Mouse (Mus musculus): ENCODE results near the gene Prkcq.
"Not testable (repeated sequence)": the region's sequence is repeated elsewhere in the genome, so short reads cannot be mapped to it uniquely, and the experiment has no call there.

Prkcq gene

DNA sequence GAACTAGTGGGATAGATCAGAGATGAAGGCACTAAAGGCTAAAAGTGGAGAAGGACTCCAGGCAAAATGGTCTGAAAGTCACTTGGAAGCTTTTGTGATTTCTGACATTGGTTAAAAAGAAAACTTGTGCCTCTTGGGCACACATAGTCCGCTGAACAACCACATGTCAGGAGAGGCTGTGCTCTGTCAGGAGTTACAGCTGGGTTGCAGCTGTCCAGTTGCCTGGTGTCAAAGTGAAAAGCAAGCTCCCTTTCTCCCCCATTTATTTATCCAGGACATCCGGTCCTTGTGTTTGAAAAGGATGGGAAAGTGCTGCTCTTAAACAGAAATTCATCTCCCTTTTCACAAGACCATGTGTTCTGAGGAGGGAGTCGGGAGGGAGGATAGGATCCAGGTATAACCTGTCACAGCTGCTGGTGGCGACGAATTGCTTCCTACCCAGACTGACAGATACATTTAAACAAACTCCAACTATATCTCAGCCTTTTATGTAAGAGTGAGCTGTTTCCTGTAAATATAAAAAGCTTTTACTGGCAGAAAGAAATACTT lies 122.8 kb downstream of the Prkcq start:
- DNase-seq: no peak

DNA sequence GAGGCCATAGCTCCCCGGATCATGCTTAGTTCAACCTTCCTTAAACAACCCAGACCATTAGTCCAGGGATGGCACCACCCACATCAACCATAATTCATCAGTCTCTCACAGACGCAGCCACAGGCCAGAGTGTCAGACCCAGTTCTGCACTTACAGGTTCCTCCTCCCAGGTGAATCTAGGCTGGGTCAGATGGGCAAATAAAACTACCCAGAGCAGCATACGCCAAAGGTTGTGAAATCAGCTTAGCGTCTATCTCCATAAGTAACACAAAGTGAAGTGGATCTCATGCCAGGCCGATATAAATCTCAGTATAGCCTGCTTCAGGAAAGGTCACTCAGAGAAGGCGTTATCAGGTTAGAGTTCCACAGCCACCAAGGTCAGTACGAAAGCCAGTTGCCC lies 126.9 kb downstream of the Prkcq start:
- DNase-seq: no peak

DNA sequence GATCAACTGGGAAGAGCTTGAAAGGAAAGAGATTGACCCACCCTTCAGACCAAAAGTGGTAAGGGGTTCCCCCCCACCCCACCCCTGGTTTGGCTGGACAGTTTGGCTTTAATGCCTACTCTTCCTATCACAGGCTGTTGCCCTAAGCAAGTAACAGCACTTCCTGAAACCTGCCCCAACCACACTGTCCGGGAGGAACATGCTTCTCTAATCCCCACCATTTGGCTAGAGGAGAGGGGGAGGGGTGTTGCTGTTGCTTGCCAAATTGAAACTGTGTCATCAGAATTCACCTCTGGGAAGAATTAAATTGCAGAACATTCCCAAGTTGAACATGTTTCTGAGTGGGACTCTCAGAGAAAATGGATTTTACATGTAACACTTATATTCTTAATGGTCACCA lies 127.5 kb downstream of the Prkcq start:
- DNase-seq: no peak

DNA sequence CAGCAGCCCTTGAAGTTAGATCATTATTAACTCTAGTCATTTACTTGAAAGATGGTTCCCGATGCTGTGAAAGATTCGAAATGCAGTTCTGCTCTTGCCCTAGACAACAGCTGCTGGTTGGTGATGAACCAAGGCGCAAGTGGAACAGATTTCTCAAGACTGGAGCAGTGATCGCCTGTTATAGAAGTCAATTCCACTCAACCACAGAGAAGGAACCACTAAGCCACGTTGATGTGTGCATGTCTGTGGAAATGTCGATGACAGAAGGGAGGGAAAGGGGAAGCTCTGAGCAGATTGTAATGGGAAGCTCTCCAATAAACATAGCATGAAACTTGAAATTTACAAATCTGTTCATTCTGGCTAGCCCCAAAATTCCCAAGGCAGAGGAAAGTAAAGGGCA lies 128.5 kb downstream of the Prkcq start:
- DNase-seq: no peak

DNA sequence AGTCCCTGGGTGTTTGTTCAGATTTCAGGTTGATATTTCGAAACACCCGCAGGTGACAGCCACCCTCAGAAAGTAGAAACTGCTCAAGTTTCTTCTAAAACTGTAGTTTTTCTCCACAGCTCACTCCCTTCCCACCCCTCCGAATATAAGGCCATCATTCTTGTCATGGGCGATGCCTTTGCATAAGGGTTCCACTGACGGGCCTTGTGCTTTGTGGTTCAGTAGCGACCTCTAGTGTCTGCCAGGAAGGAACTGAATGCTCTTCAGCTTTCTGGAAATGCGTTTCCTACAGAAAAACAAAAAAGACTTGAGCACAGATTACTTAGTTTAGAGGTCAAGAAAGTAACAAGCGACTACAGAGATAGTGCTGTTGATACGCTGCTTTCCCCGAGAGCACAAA lies 148.3 kb downstream of the Prkcq start:
- DNase-seq: peak; percentile 38 to 40

DNA sequence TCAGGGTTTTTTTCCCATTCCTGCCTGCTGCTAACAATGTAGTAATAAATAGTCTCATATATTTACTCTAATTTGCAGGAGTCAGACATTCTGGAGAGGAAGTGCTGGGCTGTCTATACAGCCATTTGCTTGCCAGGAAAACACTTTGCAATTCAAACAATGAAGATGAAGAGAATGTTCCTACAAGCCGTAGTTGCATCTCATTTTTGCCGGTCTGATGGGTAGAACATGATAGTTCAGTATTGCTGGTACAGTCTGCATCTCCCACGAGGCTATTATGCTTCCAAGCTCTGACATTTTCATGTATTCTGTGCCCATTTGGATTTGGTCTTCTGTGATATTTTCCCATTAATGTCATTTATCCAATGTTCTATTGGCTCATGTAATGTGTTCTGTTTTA lies 150.5 kb downstream of the Prkcq start:
- DNase-seq: no peak

DNA sequence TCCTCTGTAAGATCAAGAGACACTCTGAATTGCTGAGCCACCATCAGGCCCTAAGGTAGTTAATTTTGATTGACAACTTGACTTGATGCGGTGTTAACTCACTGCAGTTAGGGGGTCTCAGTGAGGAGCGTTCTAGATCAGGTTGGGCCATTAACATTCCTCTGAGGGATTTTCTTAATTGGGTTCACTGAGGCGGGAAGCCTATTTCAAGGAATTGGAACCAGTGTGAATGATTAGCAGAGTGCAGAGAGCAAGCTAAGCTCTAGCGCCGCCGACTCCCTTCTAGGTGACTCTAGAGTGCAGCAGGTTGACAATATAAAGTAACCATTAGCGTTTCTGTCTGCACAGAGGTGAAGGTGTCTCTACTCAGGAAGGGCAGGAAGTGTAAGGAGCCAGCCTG lies 155.4 kb downstream of the Prkcq start:
- no peak for DNase-seq

DNA sequence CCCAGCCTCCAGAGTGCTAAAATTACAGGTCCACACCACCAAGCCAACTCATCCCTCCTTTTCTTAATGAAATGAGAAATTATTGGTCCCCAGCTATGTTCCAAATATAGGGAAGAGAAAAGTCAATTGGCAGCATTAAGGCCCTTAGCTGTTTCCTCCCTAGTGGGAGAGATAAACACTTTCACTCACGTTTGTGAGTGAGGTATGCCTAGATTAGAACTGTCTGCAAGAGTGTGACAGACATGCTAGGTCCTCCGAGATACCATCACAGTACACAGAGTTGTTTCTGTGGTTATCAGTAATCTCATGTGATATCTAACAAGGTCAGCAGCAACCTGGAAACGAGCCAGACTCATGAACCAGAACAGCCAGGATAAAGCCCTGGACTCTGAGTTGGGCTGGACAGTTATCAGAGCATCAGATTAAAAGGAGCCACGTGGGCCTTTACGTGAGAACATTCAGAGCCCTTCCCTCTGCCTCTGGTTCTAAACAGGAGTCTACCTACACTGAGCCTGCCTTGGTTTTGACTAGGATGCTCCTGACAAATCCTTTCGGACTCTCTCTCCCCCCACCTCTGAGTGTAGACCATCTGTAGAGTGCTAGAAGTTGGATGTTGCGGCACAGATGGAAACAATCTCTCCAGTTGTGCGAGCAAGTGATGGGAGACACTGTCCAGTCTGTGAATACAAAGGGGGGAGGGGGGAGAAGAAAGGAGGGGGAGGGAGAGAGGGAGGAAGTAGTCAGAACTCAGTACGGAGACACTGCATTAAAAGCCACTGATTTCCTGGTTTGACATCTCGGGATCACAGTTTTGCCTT lies 157.7 kb downstream of the Prkcq start:
- DNase-seq: no peak

DNA sequence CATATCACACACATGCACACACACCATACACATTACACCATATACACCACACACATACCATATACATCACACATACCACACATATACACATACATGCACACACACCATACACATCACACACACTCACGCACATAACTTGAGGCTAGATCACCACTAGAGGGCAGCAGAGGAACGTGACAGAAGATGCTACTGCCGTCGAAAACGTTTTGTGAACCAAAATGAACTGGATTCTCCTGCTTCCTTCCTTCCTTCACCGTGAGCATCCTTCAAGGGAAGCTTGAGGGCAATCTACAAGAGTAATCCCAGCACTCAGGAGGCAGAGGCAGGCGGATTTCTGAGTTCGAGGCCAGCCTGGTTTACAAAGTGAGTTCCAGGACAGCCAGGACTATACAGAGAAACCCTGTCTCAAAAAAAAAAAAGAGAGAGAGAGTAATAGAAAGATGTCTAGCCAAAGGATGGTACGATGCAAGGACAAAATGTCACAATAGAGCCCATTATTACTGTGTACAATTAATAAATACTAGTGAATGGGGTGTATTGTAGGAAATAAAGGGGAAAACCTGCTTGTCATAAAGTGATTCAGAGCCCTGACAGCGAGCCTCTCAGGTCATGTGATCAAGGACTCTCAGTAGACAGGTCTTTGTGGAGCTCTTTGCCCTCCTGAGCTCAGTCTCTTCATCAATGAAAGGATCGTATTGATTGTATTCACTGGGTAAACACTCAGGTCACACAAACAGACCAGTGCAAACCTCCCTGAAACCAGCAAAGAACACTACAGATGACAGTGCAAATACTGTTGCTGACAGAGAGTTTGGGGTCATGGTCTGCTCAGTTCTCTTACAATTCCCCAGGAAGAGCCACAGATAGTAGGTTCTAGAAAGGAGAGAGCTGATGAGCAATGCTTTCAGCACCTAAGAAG lies 159.9 kb downstream of the Prkcq start:
- DNase-seq: peak; percentile 79 to 80

DNA sequence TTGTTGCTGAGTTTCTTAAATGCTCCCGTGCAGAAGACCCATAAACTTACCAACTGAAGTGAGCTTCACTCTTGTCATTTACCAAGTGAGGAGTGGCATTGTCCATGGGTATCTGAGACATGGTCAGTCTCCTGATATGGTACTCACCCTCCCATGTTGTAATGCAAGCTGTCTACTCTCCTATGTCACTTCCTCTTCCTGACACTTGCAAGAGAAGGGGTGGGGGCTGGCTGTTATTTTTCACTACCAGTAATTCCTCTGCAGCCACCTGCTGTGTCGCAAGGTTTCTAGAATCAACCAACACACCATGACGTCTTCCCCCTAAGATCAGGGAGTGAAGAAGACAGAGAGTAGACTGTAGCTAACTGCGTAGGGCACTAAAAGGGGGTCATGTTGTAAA lies 160.6 kb downstream of the Prkcq start:
- peak; percentile 67 to 70 for DNase-seq

DNA sequence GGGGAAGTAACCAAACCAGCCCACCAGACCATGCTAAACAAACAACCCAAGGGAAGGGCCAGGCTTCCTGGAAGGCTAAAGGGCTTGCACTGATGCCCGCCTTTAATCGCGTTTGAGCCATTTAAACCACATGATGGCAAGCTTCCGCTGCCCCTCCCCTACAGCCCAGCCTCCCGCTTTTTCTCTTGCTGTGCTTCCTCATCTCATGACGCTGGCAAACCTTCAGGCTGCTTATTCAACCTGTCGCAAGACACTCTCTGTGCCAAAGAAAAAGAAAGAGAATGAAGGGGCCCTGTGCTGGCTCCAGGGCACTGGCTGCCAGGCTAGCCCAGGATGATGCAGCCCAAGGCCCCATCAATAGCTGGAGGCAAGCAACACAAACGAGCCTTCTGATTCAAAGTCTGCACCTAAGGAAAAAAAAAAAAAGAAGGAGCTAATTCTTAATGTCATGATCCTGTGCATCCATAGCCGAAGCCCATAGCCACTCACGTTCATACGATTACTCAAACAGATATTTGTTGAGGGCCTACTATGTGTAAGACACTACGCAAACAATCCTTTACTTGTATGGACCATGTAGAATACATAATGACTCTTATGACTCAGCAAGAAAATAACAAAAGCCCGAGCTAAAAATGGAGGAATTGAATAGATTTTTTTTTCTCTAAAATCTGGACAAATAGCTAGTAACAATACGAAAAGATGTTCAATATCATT lies 161.6 kb downstream of the Prkcq start:
- DNase-seq: peak; percentile 74 to 79

DNA sequence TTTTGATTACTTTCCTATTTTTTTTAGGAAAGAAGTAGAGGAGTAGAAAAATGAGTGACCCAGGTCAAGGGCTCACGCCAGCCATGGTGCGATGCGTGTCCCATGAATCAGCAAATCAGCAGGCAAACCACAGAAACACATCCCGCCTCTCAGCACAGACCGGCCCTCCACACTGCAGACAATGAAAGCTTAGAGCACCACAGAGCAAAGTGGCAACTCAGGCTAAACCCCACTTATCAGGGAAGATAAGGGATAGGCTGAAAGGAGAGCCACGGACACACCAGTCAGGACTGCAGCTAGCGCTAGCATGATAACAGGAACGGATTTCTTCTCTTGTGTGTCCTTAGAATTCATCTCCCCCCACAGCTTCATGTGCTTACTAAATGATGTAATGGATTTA lies 164.4 kb downstream of the Prkcq start:
- no peak for DNase-seq

DNA sequence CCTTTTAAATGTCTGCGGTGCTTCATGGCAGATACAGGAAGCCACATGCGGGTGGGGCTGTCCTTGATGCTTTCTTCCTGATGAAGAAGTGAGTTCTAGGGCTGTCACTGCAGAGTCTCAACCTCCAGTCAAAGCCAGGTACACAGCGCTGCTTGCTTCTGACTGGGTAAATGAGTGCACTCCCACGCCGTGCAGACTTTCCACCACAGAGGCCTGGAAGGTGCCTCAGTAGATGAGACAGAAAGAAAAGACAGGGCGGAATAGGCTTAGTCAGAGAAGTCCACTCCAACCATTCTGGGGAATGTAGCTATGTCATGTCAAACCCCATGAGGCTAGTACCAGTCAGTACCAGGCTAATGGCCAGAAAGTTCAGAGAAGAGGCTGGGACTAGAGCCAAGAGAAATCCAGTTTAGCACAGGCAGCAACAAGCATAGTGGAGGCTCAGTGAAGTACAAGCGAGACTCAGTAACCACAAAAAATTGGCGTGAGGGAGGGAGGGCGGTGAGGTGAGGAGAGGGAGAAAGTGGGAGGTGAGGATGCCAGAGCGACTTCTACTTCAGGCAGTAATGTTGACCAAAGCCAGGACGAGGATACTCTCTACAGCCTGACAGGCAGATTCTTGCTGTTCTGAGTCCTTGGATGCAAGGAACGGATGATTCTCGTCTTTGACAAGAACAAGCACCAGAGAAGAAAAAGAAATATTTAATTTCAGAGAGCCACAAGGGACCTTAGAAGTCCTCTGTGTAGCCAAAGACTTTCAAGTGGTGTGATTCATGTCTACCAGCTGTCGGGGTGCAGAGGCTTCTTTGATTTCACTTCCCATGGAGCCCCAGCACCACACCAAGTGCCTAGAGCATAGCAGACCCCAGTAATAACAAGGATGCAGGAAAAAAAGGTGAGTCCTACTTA lies 167.3 kb downstream of the Prkcq start:
- peak in 1 of 2 experiments; percentile 9 for DNase-seq

DNA sequence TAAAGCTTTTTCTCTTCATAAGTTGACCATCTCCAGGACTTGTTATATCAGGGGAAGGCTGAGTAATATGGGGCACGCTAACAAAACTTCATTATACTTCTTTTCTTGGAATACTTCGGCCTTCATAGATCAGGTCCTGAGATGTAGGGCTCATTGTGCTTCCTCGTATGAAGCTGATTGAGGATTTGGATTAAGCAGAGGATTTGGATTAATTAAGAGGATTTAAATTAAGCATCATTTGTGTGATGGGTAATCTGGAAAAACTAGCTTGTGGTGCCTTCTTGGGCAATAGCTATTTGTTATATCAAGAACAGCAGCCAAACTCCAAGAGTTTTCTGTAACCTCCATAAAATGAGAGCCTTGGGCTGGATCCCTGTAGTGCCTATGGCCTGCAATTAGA lies 172.8 kb downstream of the Prkcq start:
- no peak for DNase-seq

DNA sequence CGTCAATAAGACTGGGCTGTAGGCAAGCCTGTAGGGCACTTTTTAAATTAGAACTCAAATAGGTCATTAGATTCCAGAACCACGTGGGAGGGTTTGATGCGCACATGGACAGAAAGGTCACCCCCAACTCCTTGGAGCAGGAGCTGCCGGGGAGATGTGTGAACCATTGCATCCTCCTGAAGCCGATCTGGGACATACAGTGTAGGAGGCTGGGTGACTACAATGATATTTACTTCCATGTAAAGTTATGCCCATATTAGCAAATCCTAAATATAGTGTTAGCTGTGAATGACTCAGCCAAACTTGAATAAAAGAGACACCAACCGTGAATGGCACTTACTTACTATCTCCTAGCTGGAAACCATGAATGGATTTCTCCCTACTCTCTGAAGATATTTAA lies 174.5 kb downstream of the Prkcq start:
- DNase-seq: not testable (repeated sequence)

DNA sequence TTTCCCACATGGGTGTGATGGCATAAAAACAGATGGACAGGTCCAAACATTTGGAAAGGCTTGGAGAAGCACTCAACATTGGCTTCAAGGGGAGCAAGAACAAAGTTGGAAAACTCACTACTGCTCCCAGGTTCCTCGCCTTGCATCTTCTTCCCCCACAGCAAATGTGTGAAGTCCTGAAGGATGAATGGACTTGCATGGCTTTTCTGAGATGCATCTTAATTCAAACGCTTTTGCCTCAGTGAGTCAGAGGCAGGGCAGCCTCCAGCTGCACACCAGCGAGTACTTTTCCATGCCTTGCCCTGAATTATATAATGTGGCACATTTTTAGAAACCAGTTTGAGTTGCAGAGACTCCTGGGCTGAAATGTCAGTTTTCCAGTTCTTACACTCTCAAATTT lies 175.9 kb downstream of the Prkcq start:
- no peak for DNase-seq
